Mouse (Mus musculus) G1E (cell line): Measurements from ENCODE around the gene Vmp1.

Experiments used
- CTCF ChIP-seq: IDR thresholded peaks from 2 replicates; pipeline ENCODE4 v1.5.1; 2012; ENCODE audit warnings: low read depth, low read length, inconsistent platforms, mixed read lengths
- GATA1 ChIP-seq: IDR thresholded peaks from 2 replicates; pipeline ENCODE4 v1.6.1; 2012; ENCODE audit warnings: borderline replicate concordance, low read length, inconsistent platforms, mixed read lengths

GRCm38 (mm10) chr11:86629941-86630340 is 53.7 kb downstream of the Vmp1 start:
- no peak for TF ChIP-seq CTCF
- no peak for TF ChIP-seq GATA1
